Mouse (Mus musculus): ENCODE measurements at regions not wholly inside any gene's neighbourhood (a gene's known extent, or its start where the extent isn't known, plus 50 kb on each side); places are given as distances from the start of the nearest gene placed in this dataset.
A peak's percentile ranks its signal among the peaks of the same experiment; 100 is the strongest.

GRCm38 (mm10) chr7:145102216-145102615 is 105.7 kb downstream of the 1810010D01Rik start:
- DNase-seq = peak; percentile 8

DNA sequence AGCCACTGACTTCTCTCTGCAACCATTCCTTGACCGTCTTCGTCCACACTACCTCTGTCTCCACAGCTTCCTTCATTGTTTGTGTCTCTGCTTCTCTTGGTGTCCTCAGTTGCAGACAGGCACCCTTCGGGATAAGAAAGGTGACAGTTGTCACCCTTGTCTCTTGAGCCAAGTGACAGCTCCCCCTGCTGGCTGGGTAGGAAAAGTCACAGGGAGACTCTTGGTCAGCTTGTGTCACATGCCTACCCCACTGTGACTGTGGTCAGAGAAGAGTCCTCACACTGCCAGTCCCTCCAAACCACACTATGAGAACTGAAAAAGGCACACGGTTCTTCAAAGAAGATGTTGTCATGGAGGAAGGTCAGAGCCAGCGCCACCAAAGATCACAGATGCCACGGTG is 109.6 kb downstream of the 1810010D01Rik start:
- DNase-seq = no peak

- no peak for DNase-seq
Measured at GRCm38 (mm10) chr7:145094134-145094526, 113.8 kb downstream of the 1810010D01Rik start.

DNA sequence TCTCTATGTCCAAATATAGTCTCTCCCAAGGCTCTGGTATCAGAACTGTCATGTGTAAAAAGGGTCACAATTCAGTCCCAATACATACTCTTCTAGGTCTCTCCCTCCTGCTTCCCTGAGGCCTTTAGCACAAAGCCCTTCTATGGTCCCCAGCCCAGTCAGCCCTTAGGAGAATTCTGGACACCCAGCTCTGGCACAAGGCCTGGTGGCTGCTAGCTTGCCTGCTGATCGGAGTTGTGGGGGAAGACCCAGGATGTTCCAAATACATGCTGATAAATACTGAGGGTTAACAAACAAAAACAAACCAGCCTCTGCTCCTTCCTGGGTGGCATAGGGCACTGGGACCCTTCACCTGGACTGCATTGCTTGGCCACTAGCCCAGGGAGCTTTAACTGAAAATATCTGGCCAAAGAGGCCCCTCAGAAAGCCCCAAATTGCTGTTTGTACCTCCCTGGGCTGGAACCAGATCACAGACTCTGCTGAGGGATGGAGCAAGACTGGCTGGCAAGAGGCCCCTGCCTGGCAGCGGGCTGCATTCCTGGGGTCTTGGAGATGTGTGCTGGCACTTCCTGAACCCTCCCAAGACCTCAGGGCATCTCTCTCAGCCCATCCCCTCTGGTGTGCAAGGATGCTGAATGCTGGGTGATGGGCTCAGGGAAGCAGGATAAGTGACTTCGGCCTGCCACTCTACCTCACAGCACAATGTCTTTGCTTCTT is 114.3 kb downstream of the 1810010D01Rik start:
- DNase-seq = no peak

DNA sequence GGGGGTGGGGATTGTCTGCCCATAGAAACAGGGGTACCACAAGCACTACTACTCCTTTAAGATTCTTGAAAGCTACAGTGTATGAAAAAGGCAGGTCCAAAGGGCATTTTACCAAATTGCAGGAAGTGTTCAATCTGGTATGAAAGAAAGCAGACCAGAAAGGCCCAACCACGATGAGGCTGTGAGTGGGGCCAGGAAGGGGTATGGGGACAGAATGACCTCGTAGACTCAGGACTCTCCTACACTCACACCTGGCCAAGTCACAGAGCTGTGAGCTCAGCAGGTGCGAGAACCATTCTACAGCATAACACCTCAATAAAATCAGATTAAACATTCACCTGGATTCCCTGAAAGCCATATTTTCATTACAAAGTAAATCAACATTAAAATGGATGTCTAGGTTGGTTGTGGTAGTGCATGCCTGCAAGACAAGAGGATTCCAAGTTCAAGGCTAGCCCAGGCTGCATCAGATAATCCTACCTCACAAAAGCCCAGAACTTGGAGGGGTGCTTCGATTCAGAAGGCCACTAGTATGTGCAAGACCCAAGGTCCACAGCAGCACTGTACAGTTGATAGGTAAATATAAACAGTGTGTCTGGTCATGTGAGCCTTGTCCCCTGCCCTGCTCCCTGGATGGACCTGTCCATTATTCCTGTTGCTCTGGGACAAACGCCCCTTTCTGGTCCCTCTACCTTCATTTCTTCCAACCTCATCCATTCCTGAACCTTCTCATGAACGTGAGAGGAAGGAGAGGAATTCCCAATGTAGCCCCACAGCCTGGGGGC is 115.3 kb downstream of the 1810010D01Rik start:
- DNase-seq = no peak

GRCm38 (mm10) chr7:145090849-145091248 is 117.1 kb downstream of the 1810010D01Rik start:
- no peak for DNase-seq

GRCm38 (mm10) chr7:145089315-145089721 is 118.6 kb downstream of the 1810010D01Rik start:
- no peak for DNase-seq

DNA sequence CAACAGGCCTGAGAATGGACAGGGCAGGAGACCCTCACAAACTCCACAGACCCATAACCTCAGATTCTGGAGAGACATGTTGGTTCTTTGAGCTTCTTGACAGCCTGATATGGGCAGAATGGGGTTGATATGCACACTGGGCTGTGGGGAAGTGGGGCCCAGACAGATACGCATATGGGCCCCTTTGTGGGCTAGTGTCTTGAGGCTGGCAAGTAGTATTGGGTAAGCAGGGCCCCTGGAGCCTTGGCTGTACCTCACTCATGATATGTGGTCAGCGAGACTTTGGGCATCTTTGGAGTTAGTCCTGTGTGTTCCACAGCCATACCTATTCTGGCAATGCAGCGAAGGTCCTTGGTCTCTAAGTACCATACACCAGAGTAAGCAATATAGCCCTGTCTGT is 119.3 kb downstream of the 1810010D01Rik start:
- no peak for DNase-seq

GRCm38 (mm10) chr7:145087790-145088189 is 120.1 kb downstream of the 1810010D01Rik start:
- no peak for DNase-seq

DNA sequence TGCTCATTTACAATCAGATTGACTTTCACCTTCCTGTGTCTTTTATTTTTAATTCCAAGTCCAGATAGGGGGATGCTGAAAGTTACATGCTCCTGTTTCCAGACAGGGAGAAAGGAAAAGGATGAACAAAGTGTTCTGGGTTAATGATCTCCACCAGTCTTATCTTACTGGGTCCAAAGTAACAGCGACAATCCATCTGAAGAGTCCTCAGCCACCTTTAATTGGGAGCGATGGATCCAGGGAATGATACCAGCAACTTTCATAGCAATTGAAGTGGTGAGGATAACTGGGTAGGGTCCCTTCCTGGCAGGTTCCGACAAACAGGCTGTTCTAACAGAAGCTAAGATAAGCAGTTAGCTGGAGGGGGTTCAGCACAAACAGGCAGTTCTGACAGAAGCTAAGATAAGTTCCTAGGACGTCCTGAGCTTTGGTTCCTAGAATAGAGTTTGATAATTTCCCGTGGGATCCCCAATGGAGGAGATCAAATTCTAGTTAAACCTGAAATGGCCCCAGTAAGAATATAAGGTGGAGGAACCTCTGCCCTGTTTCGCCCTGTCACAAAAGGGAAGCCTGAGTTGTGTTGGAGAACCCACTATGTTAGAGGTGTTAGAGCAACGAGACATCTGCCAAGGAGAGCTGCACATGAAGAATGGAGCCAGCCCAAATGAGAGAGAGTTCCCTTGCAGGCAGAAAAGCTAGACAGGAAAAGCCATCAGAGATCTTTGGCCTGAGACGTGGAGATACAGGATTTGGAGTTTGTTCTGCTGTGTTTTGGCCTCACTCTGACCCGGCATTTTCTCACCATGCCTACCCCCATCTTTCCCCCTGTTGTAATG is 124.8 kb downstream of the 1810010D01Rik start:
- no peak for DNase-seq

DNA sequence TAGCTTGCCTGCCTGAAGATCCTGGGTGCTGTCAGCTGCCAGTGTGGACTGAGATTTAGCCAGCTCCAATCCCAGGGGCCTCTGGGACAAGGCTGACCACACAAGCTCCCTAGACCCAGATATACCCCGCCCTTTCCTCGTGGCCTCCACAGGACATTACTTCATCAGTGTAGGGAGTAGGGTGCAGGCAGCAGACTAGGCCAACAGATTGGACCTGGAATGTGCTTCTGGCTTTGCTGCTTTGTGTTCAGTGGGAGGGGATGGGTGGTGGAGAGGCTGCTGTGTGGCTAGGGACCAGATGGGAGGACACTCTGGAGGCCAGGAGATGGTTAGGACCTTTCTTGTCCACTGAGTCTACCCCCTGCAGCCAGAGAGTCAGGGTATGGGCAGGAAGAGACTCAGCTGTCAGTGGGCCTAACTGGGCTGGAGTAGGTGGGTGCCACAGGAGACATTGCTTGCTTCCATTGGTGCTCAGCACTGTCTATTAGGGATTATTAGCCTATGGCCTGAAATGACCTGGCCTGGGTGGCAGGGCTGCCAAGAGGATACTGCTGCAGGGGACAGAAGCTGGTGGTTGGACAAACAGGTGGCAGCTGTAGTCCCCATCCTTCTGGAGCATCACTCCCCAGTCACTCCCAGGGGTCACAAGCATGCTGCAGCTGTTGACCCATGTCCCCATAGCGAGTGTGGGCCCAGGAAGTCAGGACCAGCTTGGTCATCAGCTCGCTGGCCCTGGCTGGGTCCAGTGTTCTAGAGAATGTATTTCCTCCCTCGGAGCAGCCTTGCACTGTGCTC is 132.5 kb upstream of the Ccnd1 start:
- DNase-seq = no peak

GRCm38 (mm10) chr7:145071533-145071932 is 131.8 kb upstream of the Ccnd1 start:
- no peak for DNase-seq

DNA sequence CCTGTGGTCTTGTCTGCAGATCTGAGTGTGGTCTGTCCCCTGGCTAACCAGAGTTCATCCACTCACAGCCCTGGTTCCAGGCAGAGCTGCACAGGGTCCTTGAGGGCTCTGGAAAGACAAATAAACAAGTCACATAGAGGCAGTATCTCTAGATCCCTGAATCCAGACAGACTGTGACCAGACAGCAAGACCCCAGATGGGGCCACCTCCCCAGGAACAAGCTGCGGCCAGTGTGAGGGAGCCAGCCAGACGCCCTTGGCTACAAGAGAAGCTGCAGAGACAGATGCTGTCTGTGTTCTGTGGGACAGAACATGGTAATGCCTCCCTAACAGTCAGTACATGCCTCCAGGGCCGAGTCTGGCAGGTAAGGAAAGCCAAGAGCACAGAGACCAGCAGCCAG is 127.6 kb upstream of the Ccnd1 start:
- DNase-seq = no peak

GRCm38 (mm10) chr7:145056320-145056719 is 116.6 kb upstream of the Ccnd1 start:
- DNase-seq = no peak

- DNase-seq = no peak
Measured at GRCm38 (mm10) chr7:145051616-145052015, 111.9 kb upstream of the Ccnd1 start.

DNA sequence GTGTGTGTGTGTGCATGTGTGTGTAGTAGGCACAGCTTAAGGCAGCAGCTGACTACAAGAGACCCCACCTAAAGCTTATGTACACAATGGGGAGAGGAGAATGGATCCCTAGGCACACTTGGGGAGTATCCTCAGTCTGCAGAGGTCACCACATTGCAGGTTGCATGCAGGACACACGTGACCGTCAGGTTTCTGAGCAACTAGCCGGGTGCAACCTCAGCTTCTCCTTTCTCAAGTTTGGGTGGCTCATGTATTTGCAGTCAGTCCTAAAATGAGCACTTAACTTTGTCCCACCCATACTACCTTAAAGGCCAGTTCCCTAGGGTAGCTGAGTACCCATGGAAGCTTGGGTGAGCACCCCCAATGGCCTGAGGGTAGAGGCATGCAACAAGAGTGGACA is 111.0 kb upstream of the Ccnd1 start:
- no peak for DNase-seq

DNA sequence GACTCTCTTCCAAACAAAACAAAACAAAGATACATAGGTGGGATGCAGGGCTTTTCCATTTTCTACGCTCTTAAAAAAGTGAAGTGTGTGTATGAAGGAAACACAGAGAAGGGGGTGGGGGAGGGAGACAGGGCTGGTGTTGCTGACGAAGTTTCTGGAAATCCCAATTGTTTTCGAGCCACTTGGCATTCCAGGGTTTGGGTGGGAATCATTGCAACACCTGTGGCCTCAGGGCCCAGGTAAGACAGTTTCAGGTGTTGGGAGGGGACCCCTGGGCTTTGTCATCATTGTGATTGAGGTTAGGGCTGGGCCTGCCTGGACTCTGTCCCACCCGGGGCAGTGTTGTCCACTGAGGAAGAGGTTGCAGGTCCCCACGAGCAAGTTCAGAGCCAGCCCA is 108.8 kb upstream of the Ccnd1 start:
- DNase-seq = no peak

DNA sequence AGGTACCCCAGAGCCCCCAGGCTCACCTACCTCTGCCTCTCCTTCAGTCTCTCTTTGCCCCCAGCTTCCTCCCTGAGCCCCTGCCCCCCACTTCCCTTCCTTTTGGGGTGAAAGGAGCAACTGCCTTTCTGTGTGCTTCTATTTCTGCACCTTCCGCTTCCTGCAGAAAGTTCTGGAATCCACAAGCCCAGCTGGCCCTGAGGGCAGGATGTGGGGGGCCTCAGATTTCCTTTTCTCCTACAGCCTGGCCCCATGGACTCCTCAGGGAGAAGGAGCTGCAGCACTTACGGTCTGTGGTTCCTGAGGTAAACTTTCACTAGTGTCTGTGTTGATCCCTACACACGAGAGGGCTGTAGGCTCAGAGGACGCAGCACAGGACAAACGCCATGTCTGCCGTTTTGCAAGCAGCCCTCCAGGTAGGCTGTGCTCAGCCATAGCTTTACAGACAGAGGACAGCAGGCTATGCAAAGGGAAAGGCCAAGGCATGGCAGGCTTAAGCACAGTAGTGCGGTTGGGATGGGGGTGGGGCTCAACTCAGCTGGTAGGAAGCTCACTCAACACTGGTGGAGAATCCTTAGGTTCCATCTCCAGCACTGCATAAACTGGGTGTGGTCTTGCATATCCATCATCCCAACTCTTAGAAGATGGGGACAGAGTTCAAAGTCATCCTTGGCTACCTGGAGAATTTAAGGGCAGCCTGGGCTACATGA is 108.2 kb upstream of the Ccnd1 start:
- DNase-seq = no peak

- DNase-seq = no peak
Measured at GRCm38 (mm10) chr7:145045230-145045629, 105.5 kb upstream of the Ccnd1 start.

DNA sequence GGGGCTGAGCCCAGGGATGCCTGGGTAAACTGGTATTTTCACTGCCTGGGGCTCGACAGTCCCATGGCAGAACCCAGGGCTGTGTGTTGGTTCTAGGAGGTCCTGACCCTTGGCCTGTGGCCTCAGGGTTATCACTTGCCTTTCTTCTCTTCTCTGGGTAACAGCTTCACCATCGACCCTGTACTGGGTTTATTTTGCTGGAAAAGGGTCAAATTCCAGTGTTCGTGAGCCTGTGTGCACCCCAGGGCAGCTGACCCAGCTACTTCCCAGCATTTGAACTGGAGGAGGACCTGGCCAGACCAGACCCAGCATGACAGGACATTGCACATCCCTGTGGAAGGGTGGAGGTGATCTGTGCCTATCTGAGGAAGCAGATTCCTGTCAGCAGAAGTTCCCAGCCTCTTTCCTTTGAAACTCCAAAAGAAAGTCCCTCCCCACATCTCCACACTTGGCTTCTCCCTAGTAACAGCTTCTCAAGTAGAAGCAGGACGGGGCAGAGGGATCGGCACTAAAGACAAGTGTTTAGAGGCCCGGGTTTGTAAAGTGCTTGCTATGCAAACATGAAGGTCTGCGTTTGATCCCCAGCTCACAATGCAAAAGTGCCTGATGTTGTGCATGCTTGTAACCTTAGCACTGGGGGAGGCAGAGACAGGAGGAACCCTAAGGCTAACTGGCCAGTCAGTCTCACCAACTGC is 103.9 kb upstream of the Ccnd1 start:
- no peak for DNase-seq

DNA sequence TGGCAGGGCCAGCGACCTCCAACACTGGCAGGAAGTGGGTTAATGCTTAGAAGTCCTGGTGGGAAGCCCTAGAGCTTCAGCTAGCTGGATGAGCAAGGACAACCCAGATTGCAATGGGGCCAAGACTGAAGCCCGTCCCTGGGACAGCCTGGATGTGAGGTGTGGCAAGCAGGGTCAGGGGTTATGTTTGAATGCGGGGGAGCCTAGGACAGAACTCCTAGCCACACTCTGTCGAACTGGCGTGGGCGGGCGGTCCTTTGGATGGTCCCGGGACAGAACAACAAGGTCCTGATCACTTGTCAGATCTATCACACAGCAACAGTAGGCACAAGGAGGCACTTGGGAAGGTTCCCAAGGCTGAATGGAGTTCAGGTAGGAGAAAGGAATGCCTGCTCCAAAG is 101.1 kb upstream of the Ccnd1 start:
- no peak for DNase-seq

All from cerebellum, adult 9-11 months (tissue).